Mouse (Mus musculus): ENCODE measurements around the gene Lamp1.
A peak's percentile ranks its signal among the peaks of the same experiment; 100 is the strongest.

Gene Lamp1

GRCm38 (mm10) chr8:13158718-13159376, at the start of gene Lamp1:
Lamp1 (plus strand) TSS chr8:13159161.
- peak; percentile 96 for DNase-seq (ENCODE audit: low spot score)

- DNase-seq (ENCODE audit: low spot score), result no peak
These were observed 49.5 kb upstream of the Lamp1 start for GRCm38 (mm10) chr8:13109416-13109960.

GRCm38 (mm10) chr8:13111917-13112316, 47.0 kb upstream of the Lamp1 start:
- DNase-seq (ENCODE audit: low spot score), result no peak

- DNase-seq (ENCODE audit: low spot score), result no peak
These were observed 45.7 kb upstream of the Lamp1 start for GRCm38 (mm10) chr8:13113232-13113631.

GRCm38 (mm10) chr8:13117096-13117495, 41.9 kb upstream of the Lamp1 start:
- no peak for DNase-seq (ENCODE audit: low spot score)

- no peak for DNase-seq (ENCODE audit: low spot score)
These were observed 40.4 kb upstream of the Lamp1 start for GRCm38 (mm10) chr8:13118516-13118915.

- DNase-seq (ENCODE audit: low spot score), result no peak
These were observed 37.9 kb upstream of the Lamp1 start for GRCm38 (mm10) chr8:13120882-13121665.

- no peak for DNase-seq (ENCODE audit: low spot score)
These were observed 36.0 kb upstream of the Lamp1 start for GRCm38 (mm10) chr8:13122887-13123421.

- DNase-seq (ENCODE audit: low spot score), result no peak
These were observed 34.1 kb upstream of the Lamp1 start for GRCm38 (mm10) chr8:13124897-13125296.

- DNase-seq (ENCODE audit: low spot score), result peak; percentile 46
These were observed 26.7 kb upstream of the Lamp1 start for GRCm38 (mm10) chr8:13132220-13132619.

- DNase-seq (ENCODE audit: low spot score), result no peak
These were observed 19.2 kb upstream of the Lamp1 start for GRCm38 (mm10) chr8:13139641-13140182.

- DNase-seq (ENCODE audit: low spot score), result no peak
These were observed 17.3 kb upstream of the Lamp1 start for GRCm38 (mm10) chr8:13141681-13142080.

GRCm38 (mm10) chr8:13148476-13148875, 10.5 kb upstream of the Lamp1 start:
- no peak for DNase-seq (ENCODE audit: low spot score)

GRCm38 (mm10) chr8:13149287-13149686, 9.7 kb upstream of the Lamp1 start:
- no peak for DNase-seq (ENCODE audit: low spot score)

GRCm38 (mm10) chr8:13149866-13150265, 9.1 kb upstream of the Lamp1 start:
- no peak for DNase-seq (ENCODE audit: low spot score)

- DNase-seq (ENCODE audit: low spot score), result no peak
These were observed 8.0 kb upstream of the Lamp1 start for GRCm38 (mm10) chr8:13150929-13151328.

GRCm38 (mm10) chr8:13154099-13154498, 4.9 kb upstream of the Lamp1 start:
- DNase-seq (ENCODE audit: low spot score), result no peak

- no peak for DNase-seq (ENCODE audit: low spot score)
These were observed 3.6 kb upstream of the Lamp1 start for GRCm38 (mm10) chr8:13155358-13155757.

GRCm38 (mm10) chr8:13156327-13157097, 2.4 kb upstream of the Lamp1 start:
- no peak for DNase-seq (ENCODE audit: low spot score)

GRCm38 (mm10) chr8:13159377-13159881, 468 bp downstream of the Lamp1 start:
- no peak for DNase-seq (ENCODE audit: low spot score)

GRCm38 (mm10) chr8:13160691-13161090, 1.7 kb downstream of the Lamp1 start:
- no peak for DNase-seq (ENCODE audit: low spot score)

- no peak for DNase-seq (ENCODE audit: low spot score)
These were observed 3.1 kb downstream of the Lamp1 start for GRCm38 (mm10) chr8:13162098-13162497.
